Mouse (Mus musculus) heart, postnatal 14 days (tissue): ENCODE results near the gene Gm10277. TPM values are rescaled to one million over a fixed set of nuclear protein-coding genes. Genes with fewer than 3 reads are reported as not detected.

Experiments used
- DNase-seq, 2 experiments: peaks; one replicate each; pipeline ENCODE4 v3.0.0; 2021 to 2022
- intact Hi-C: fragments of 180-260 bp; cut with DNase I; formaldehyde crosslinking; loops from one replicate; pipeline ENCODE4 v1.15.1; 2025
- long read RNA-seq, 2 experiments: library from polyadenylated mRNA; stranded (forward); transcript quantifications; one replicate each; pipeline ENCODE4 v2.0.0; 2021
- total RNA-seq, 2 experiments: library from RNA; stranded (reverse); gene quantifications; 2 replicates each; pipeline ENCODE4 v1.2.3; 2021

The Gm10277 gene
- not detected for total RNA-seq
- long read RNA-seq, experiment 1: 0 reads
- long read RNA-seq, experiment 2: 0 reads

DNA sequence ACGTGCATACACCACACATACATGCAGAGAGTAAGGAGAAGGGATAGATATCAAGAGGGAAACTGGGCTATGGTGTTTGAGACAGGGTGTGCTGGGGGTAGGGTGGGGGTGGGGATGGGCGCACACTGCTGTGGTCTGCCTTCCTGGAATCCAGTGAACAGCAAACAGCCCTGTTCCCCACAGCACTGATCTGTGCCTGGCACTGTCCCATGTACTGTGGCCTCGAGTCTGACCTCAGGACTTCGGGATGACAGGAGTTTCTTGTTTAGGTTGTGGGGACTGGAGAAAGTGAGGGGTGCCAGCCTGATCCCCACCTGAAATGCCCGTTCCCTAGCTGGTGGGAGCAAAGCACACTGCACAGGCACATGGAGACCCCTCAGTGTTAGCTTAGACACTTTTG, at the start of gene Gm10277:
Gene Gm10277, minus strand, starts transcription at position 41 of the 400 bp plus-strand sequence.
- DNase-seq: no peak
- intact Hi-C loops: no loop called here

DNA sequence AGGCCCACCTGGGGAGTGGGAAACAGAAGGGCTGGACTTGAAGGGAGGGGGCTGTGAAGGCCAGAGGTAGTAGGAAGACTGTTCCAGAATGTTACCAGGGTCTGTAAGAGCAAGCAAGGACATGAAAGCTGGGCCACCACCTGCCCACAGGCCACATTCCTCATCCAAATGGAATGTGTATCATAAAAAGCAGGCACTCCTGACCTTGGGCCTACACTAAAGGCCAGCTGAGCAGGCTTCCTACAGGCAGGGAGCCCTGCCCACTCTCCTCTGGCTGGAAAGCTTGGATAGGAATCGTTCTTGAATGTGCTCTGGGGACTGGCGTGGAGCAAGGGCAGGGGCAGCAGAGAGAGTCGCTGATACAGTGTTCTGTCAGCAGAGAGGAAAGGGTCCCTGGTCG, 49.2 kb upstream of the Gm10277 start:
- peak in 1 of 2 experiments; percentile 28 for DNase-seq
- intact Hi-C loops: no loop called here

- DNase-seq: no peak
- intact Hi-C loops: no loop called here
These were observed 48.7 kb upstream of the Gm10277 start for GRCm38 (mm10) chr11:77836290-77836689.

DNA sequence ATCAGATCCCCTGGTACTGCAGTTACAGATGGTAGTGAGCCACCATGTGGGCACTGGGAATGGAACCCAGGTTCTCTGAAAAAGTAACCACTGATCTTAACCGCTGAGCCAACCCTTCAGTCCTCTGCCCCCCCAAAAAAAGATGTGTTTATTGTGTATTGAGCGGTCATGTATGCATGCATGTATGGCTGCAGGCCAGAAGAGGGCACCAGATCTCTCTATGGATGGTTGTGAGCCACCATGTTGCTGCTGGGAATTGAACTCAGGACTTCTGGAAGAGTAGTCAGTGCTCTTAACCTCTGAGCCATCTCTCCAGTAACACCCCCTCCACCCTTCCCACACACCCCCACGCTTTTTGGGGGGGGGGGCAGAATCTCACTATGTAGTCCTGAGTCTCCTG, 47.6 kb upstream of the Gm10277 start:
- intact Hi-C loops: no loop called here

DNA sequence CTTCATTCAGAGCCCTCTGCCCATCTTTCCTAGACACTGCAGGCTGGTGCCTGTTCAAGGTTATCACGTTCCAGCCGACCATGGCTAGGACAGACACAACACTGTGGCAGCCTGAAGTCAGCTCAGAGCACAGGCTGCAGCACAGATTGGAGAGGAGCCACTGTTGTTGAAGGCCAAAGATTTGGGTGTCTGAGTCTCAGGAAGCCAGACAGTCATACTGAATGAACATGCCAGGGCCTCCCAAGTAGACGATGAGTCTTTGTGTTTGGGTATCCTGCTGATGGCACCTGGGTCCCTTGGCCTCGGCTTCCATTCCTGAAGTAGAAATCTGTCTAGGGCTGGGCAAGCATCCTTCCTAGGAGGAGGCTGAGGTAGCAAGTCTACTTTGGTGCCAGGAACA, 45.0 kb upstream of the Gm10277 start:
- intact Hi-C loops: no loop called here
- DNase-seq: no peak

More for the DNA sequence above, 47.6 kb upstream of the Gm10277 start:
- DNase-seq: no peak

GRCm38 (mm10) chr11:77830875-77831274, 43.3 kb upstream of the Gm10277 start:
- DNase-seq: no peak
- intact Hi-C loops: no loop called here

GRCm38 (mm10) chr11:77829043-77829841, 41.7 kb upstream of the Gm10277 start:
- intact Hi-C loops: loop anchor here (5.0 kb wide), 1 partner anchor 348 kb away; the partner anchor contains the start of genes Nek8 and Tlcd1

GRCm38 (mm10) chr11:77828163-77828562, 40.6 kb upstream of the Gm10277 start:
- DNase-seq: no peak
- intact Hi-C loops: loop anchor here (5.0 kb wide), 1 partner anchor 349 kb away; the partner anchor contains the start of genes Nek8 and Tlcd1

More at GRCm38 (mm10) chr11:77829043-77829841, 41.7 kb upstream of the Gm10277 start:
- peak in 1 of 2 experiments; percentile 24 for DNase-seq

GRCm38 (mm10) chr11:77827241-77827995, 39.9 kb upstream of the Gm10277 start:
- intact Hi-C loops: loop anchor here (1.0 to 5.0 kb wide), 2 partner anchors 140 to 350 kb away; partner anchors contain the start of genes Nek8 and Tlcd1
- peak; percentile 72 to 81 for DNase-seq

- no peak for DNase-seq
- intact Hi-C loops: loop anchor here (5.0 kb wide), 1 partner anchor 351 kb away; the partner anchor contains the start of genes Nek8 and Tlcd1
These were observed 38.8 kb upstream of the Gm10277 start for GRCm38 (mm10) chr11:77826311-77826710.

- intact Hi-C loops: loop anchor here (5.0 kb wide), 1 partner anchor 351 kb away; the partner anchor contains the start of genes Nek8 and Tlcd1
- peak; percentile 72 to 79 for DNase-seq
These were observed 38.3 kb upstream of the Gm10277 start for GRCm38 (mm10) chr11:77825853-77826252.

DNA sequence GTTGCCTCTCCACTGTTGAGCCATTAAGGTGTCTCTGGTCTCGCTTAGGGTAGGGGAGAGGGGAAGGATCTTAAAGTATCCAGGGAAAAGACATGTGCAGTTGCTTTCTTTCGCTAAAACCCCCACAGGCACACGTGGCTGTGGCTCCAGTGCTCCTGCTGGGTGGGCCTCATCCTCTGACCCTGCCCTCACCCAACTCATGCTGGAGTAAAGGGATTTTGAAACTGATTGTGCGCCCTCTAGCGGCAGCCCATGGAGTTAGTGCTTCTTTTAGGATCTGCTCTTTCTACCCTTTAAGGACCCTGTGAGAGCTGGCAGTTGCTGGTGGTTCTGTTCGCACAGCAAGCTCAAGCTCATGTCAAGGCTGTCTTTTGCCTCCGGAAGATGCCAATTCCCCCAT, 35.2 kb upstream of the Gm10277 start:
- intact Hi-C loops: no loop called here
- DNase-seq: peak; percentile 67

DNA sequence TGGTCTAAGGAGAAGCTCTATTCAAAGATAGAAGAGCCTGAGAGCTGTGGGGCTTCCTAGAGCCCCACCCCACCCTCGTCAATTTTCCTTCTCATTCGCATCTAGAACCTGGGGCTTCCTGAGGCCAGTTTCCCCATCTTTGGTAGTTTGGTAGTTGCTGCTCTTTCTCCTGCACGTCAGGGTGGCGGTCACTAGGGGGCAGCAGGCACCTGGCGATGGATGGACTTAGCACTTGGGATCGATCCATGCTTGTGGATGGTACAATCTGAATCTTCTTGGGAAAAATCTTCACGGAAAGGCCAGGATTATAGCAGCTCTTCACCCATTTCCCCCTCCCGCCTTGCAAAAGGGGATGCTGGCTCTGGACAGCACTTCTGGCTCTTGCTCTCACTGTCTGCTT, 34.1 kb upstream of the Gm10277 start:
- intact Hi-C loops: no loop called here
- DNase-seq: peak; percentile 52 to 59

DNA sequence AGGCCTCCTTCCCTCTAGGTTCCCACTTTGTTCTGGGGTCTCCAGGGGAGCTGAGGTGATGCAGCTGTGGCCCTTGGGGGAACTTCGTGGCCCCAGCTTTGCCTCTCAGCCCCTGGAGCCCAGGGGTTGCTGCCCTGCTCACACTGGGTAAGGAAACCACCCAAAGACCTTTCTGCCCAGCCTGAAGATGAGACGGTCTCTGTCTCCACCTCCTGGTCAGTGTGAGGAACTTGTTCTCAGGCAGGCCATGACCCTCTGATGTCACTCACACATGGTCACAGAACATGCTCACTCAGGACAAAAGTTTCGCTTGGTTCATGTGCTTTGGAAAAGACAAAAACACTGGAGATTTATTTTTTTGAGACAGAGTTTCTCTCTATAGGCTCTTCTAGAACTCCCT, 28.5 kb upstream of the Gm10277 start:
- DNase-seq: peak; percentile 82 to 88

DNA sequence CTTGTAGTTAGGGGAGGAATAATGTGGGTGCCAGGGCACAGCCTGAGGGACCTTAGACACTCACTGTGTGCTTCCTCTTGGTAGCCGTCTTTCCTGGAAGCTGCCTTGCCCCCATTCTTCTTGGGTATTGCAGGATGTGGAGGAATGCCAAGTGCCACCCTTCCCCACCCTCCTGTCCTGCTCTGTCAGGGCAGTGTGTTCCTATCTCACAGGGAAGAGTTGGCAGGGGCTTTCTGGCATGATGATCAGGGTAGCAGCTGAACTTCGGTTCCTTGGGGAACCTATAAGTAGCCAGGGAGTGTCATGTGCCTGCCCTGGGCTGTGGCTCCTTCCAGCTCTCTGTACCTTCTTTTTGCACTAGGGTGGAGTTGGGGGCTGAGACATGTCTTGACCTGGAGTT, 26.4 kb upstream of the Gm10277 start:
- intact Hi-C loops: loop anchor here (2.0 kb wide), 2 partner anchors 51 to 77 kb away; partner anchors contain the start of gene Myo18a
- peak in 1 of 2 experiments; percentile 44 for DNase-seq

More for the DNA sequence above, 28.5 kb upstream of the Gm10277 start:
- intact Hi-C loops: loop anchor here (2.0 kb wide), 1 partner anchor 23 kb away; no protein-coding TSS in a partner anchor

- intact Hi-C loops: no loop called here
- DNase-seq: no peak
These were observed 22.5 kb upstream of the Gm10277 start for GRCm38 (mm10) chr11:77810018-77810417.

- intact Hi-C loops: no loop called here
- no peak for DNase-seq
These were observed 21.7 kb upstream of the Gm10277 start for GRCm38 (mm10) chr11:77809215-77809614.

DNA sequence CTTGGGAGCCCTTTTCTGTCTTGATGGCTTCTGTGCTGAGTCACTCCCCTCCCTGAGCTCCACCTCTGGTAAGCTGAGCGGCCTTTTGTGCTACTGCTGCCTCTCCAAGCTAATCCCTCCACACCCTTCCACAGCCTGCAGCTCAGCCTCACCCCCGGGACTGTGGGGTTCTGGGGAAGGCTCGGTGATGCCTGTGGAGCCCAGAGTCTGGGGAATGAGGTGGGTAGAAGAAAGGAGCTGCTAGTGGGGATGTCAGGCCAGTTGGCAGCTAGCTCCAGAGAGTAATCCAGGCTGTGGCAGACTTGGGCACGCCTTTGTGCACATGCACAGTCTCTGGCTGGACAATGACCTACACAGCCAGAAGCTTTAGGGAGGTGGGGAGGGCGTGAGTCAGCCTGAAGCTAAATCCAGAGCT, 20.5 kb upstream of the Gm10277 start:
- DNase-seq: peak in 1 of 2 experiments; percentile 57
- intact Hi-C loops: no loop called here

DNA sequence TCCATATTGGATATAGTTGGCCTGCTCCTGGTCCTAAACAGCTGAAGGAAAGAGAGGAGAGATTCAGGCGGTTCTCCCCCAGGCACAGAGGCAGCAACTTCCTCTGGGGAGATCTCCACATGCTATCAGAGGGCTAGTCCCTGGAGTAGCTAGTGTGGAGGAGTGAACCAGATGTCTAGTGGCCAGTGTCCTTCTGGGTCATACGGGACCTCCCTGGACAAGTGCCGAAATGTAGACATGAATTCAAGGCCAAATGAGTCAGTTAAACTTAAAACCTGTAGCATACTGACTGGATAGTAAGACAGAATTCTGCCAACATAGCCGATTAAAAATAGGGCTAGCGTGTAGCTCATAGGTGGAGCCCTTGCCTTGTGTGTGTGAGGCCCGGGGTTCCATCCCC, 19.3 kb upstream of the Gm10277 start:
- intact Hi-C loops: no loop called here
- DNase-seq: no peak

GRCm38 (mm10) chr11:77806218-77806617, 18.7 kb upstream of the Gm10277 start:
- no peak for DNase-seq
- intact Hi-C loops: no loop called here
